Mouse (Mus musculus) spleen, postnatal 4 days (tissue): ENCODE measurements around the gene Csnk2a1.

Experiments used
- DNase-seq, 2 experiments: peaks; one replicate each; pipeline ENCODE4 v3.0.0; 2022; ENCODE audit warnings: low spot score in 2 of 2

Csnk2a1 gene

DNA sequence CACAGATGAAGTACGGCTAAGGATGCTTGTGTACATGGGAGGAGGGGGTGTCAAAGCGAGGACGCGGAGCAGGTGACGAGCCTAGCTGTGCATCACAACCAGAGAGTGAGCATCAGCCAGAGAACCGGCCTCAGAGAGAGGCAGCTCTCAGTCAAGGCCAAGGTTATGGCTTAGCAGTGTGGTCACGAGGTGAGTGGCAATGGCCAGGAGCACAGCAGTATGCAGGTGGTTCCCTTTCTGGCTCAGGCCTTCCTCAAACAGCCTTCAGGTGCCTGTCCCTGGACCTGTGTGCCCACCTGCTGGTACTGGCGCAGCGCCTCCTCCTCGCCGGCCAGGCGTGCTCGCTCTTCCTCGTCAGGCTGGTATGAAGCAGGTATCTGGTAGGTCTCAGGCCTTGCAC lies 97.3 kb downstream of the Csnk2a1 start:
- no peak for DNase-seq

DNA sequence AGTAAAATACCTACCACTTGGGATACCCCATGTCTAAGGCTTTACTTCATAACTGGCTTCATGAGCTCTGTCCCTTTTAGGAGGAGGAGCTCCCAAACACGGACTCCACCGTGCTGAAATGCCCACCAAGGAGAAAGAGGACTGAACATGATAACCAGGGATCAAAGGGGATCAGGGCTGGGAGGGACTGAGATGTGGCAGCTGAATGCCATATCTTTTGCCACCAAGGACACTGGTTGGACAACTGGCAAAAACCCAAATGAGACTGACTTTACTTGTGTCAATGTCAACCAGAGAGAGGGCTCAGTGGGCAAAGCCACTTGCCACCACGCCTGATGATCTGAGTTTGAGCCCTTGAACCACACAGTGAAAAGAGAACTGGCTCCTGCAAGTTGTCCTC lies 98.2 kb downstream of the Csnk2a1 start:
- DNase-seq, result no peak

DNA sequence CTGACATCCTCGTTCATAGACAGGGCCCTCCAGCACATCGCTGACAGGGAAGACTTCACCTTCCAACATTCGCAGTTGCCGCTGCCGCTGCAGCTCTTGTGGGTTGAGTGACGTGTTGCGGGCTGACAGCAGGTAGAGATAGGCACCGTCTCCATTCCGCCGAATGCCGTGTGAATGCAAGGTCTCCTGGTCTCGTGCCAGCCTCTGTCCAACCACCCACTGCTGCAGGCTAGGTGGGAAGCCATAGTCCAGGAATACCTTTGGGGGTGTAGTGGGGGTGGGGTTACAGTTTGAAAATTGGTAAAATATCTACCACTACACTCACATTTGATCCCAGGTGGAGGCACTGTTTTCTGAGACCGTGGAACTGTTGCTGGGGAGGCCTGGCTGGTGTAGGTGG lies 99.5 kb downstream of the Csnk2a1 start:
- no peak for DNase-seq

DNA sequence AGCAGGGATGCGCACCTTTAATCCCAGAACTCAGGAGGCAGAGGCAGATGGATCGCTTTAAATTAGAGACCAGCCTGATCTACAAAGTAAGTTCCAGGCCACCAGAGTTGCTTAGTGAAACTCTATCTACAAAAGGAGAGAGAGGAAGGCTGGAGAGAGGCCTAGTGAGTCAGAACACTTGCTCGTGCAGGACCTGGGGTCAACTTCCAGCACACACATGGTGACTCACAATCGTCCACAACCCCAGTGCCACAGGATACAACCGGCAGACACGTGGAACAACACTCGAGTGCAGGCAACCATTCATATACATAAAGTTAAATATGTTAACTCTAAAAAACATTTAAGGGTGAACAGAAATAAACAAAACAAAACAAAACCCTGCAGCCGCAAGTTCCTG lies 100.0 kb downstream of the Csnk2a1 start:
- no peak for DNase-seq

DNA sequence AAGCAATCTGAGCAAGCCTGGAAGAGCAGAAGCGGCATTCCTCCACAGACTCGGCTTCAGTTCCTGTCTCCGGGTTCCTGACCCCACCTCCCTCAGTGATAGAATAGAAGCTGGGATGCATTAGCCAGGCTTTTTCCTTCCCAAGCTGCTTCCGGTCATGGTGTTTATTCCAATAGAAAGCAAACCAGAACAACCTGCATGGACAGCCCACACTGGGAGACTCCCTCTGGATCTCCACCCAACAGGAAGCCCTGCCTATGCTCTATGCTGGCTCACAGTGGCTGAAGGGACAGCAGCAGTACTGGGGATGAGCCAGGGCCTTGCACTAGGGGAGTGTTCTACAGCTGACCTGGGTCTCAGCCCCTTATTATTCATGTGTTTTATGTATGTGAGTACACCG lies 101.3 kb downstream of the Csnk2a1 start:
- DNase-seq, result no peak

DNA sequence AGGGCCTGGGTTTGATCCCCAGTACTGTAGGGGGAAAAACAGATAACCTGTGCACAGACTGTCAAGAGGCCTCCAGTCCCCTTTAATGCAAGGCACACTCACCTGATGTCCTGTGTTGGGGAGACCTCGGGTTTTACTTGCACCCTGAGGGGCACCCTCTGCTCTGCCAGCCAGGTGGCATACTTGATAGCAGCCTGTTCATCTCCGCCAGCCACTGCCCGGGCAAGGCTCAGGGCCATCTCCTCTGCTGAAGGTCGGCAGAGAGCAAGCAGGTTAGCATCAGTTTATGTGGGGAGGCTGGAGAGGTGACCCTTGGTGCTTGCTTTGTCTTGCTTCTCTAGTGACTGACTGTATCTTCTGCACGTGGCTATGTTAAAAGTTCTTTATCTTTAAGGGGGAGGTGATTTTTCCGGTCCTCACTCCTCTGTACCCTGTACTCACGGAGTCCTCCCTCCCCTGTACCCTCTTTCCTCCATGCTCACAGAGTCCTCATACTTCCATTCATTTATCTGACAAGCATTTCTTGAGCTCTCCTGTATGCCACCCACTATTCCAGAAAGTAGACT lies 104.3 kb downstream of the Csnk2a1 start:
- peak; percentile 50 to 73 for DNase-seq
